Mouse (Mus musculus): Measurements from ENCODE around the gene Pheta1.

DNA sequence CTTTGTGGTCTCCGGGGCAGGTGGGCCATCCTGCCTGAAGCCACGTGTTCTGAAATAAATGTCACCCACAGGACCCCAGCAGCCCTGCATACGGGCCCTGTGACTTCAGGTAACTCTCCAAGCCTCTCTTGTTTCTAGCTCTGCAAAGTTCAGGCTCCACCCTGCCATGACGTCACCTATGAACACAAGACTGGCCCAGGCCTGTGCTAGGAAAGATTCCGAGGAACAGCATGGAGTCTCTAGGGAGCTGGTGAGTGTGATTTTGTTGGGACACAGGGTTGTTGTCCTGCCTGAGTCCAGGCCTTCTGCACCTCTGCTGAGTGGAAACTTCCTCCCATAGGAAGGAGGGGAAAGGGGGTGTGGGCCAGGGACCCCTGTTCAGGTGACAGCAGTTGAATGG is 19.2 kb downstream of the Pheta1 start:
- TF ChIP-seq POLR2A (IDR thresholded peaks at IDR 0.05; ENCODE audit: low read depth, low read length) (no peak), CTCF (IDR thresholded peaks at IDR 0.05; ENCODE audit: extremely low read depth, insufficient read length, insufficient replicate concordance, low read depth, low read length) (no peak)
